Mouse (Mus musculus): ENCODE data around the gene Zfp281.

DNA sequence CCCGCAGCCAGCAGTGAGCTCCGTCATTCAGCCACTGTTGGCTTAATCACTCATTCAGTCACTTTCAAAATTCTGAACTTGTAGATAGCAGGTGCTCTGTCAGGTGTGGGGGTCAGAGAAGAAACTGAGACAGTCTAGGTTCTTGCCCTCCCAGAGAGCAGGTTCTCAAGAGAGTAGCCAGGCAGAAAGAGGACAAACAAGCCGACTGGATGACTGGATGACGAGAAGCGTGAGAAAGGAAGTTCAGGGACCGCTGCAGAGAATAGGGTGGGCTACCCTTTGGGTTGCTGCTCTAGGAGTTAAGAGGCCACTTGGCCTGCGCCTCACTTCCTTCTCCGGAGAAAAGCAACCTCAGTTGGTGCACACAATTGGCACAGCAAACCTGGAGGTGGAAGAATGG is 28.8 kb downstream of the Zfp281 start:
- TF ChIP-seq CTCF (conservative IDR thresholded peaks at IDR 0.05; ENCODE audit: insufficient read depth, insufficient read length, low read depth, low read length): no peak
- TF ChIP-seq POLR2A (IDR thresholded peaks at IDR 0.05; ENCODE audit: low read depth, low read length): no peak

Data from kidney, adult 2 months (tissue).